Mouse (Mus musculus) intestine, embryonic 16.5 days (tissue): Measurements from ENCODE around the gene Snrnp70. TPM values are rescaled to one million over a fixed set of nuclear protein-coding genes. Genes with fewer than 3 reads are reported as not detected.
A peak's percentile ranks its signal among the peaks of the same experiment; 100 is the strongest.

ENCODE experiments used
- ATAC-seq: fragments of 200-750 bp; cut with Nextera tagmentation; 2 replicates; pipeline ENCODE4 v1.8.0; 2017; ENCODE audit warnings: moderate TSS enrichment, moderate library complexity
- H3K27ac ChIP-seq: fragments of 300-500 bp; sonication (generic); 2 replicates; pipeline ENCODE4 v1.5.1; 2014; ENCODE audit warnings: mild to moderate bottlenecking, low read length
- H3K27me3 ChIP-seq: fragments of 300-500 bp; sonication (generic); replicated peaks from 2 replicates; pipeline ENCODE4 v1.6.1; 2014; ENCODE audit warnings: low read length, control low read depth, mixed read lengths; ENCODE audit not compliant: control insufficient read depth, insufficient read depth
- H3K36me3 ChIP-seq: fragments of 300-500 bp; sonication (generic); 2 replicates; pipeline ENCODE4 v1.6.1; 2014; ENCODE audit warnings: low read length, control low read depth; ENCODE audit not compliant: control insufficient read depth, insufficient read depth
- H3K4me1 ChIP-seq: fragments of 300-500 bp; sonication (generic); 2 replicates; pipeline ENCODE4 v1.6.1; 2014; ENCODE audit warnings: low read length, control low read depth, mixed read lengths; ENCODE audit not compliant: control insufficient read depth, insufficient read depth
- H3K4me2 ChIP-seq: fragments of 300-500 bp; sonication (generic); 2 replicates; pipeline ENCODE4 v1.6.1; 2014; ENCODE audit warnings: low read depth, low read length, control low read depth
- H3K4me3 ChIP-seq: fragments of 300-500 bp; sonication (generic); 2 replicates; pipeline ENCODE4 v1.5.1; 2014; ENCODE audit warnings: mild to moderate bottlenecking, low read length
- H3K9ac ChIP-seq: fragments of 300-500 bp; sonication (generic); 2 replicates; pipeline ENCODE4 v1.6.1; 2014; ENCODE audit warnings: low read depth, low read length
- H3K9me3 ChIP-seq: fragments of 300-500 bp; sonication (generic); 2 replicates; pipeline ENCODE4 v1.6.1; 2016; ENCODE audit warnings: low read length, control low read depth; ENCODE audit not compliant: control insufficient read depth
- WGBS: fragments of 180-500 bp; shearing (Covaris S2); extraction: QIAGEN DNeasy Blood & Tissue Kit; methylation state at CpG from one replicate; pipeline ENCODE4 v1.1.7; 2014; 5-methylcytosine and 5-hydroxymethylcytosine counted together
- polyA plus RNA-seq: library from polyadenylated mRNA; unstranded; fragments of >200 nt; fragmentation: Nextera tagmentation; extraction: Ambion mirVana; gene quantifications from 2 replicates; pipeline ENCODE4 v1.2.1, GENCODE M21; 2015

Snrnp70 gene
- polyA plus RNA-seq, 1 experiment from 2014 or later, result 150 TPM

- Histone ChIP-seq H3K9me3 (no peaks in the 10 kb centered on the region), H3K9ac (no peak overlapping the region), H3K27ac (no peak overlapping the region), H3K4me1 (no peaks in the 10 kb centered on the region), H3K27me3 (no peaks in the 10 kb centered on the region), H3K36me3 (peaks cover 27% of the 10 kb centered on the region), H3K4me3 (no peak overlapping the region), H3K4me2 (no peak overlapping the region)
- ATAC-seq, result no peak
- WGBS, result 90% methylated on average over 8 of the region's 8 CpGs
Measured at GRCm38 (mm10) chr7:45426556-45426955, 31.0 kb upstream of the Snrnp70 start.

DNA sequence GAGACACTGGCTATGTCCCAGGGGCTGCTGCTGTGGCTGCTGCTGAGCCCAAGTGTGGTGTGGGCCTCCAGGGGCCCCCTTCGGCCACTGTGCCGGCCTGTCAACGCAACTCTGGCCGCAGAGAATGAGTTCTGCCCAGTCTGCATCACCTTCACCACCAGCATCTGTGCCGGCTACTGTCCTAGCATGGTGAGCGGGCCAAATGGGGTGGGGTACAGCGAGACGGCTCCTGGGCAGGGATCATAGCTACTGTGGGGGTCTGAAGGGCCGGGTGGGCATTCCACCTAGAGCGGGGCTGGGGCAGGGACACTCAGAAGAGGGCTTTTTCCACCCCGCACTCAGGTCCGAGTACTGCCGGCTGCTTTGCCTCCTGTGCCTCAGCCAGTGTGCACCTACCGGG, 25.7 kb upstream of the Snrnp70 start:
- Histone ChIP-seq H3K9me3 (no peaks in the 10 kb centered on the region), H3K4me3 (no peak overlapping the region), H3K27me3 (peaks cover 16% of the 10 kb centered on the region), H3K9ac (no peak overlapping the region), H3K27ac (no peak overlapping the region), H3K36me3 (peaks cover 21% of the 10 kb centered on the region), H3K4me2 (no peak overlapping the region), H3K4me1 (peaks cover 12% of the 10 kb centered on the region)
- WGBS, result 95% methylated on average over 14 of the region's 14 CpGs
- no peak for ATAC-seq

DNA sequence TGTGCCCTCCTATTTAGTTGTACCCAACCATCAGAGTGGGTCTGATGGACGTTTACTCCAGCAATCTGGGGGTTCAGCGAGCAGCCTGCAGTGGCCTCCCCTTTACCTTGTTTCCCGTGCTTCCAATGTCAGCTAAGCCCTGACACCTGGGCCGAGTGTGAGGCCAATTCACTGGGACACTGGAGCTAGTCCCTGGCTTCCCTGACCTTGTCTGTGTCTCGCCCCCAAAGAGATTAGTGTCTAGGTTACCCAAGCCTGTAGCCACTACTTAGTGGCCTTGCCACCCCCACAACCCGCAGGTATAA, 25.0 kb upstream of the Snrnp70 start, which contains the start of gene Lhb:
TSS of gene Lhb (plus strand) at position 206 of the 305 bp plus-strand sequence.
- Histone ChIP-seq H3K4me1 (peaks cover 13% of the 10 kb centered on the region), H3K9me3 (no peaks in the 10 kb centered on the region), H3K27ac (no peak within 1 kb of the TSS), H3K4me2 (no peak within 1 kb of the TSS), H3K4me3 (no peak within 1 kb of the TSS), H3K27me3 (peaks cover 21% of the 10 kb centered on the region), H3K36me3 (peaks cover 21% of the 10 kb centered on the region), H3K9ac (no peak within 1 kb of the TSS)
- ATAC-seq, result no peak
- WGBS, result 55% methylated on average over 6 of the region's 6 CpGs

DNA sequence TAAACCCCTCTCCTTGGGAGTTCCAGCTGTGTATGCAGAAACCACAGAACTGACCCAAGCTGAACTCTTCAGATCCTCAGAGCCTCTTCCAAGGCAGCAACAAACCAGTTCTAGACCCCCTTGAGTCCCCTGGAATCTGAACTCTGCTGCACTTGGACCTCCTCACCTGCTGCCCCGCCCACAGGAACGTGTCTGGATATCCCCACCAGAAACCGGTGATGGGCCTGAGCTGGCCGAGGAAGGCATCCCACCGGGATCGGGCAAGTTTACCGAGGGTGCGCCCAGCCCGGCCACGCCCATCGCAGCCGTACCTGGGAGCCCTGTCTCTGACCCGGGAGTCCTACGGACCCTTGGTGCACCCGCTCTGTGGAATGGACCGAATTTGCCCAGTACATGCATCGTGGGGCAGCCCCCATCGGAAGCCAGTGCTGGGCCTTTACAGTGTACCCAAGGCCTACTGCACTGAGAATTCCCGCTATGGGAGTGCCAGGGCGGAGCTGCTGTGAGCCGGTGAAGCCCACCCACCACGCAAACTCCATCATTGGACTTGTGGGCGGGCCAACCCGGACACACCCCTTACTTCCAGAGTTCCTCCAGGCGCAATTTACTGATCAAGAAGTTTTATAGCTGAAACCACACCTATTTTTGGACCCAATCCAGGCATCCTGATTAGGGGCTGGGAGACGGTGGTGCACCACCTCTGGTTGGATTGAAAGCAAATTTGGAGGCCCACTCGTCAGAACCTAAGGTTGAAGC, 24.5 kb upstream of the Snrnp70 start:
- WGBS, result 12% methylated on average over 27 of the region's 27 CpGs
- ATAC-seq, result peak; percentile 21

GRCm38 (mm10) chr7:45417962-45418492, 22.5 kb upstream of the Snrnp70 start:
- Histone ChIP-seq H3K4me2 (no peak overlapping the region), H3K9ac (peak overlapping the region; percentile 26; the same call in 1 of the 2 replicates), H3K4me3 (no peak overlapping the region), H3K36me3 (0 out of 2 replicates have a peak, but pooled peaks cover 4% of the 10 kb centered on the region), H3K27ac (no peak overlapping the region), H3K4me1 (peaks cover 32% of the 10 kb centered on the region), H3K27me3 (peaks cover 44% of the 10 kb centered on the region), H3K9me3 (no peaks in the 10 kb centered on the region)
- 10% methylated on average over 13 of the region's 13 CpGs for WGBS
- no peak for ATAC-seq

More for the DNA sequence above, 24.5 kb upstream of the Snrnp70 start:
- H3K36me3 ChIP-seq, result peaks cover 20% of the 10 kb centered on the region
- H3K4me3 ChIP-seq, result no peak overlapping the region
- no peak overlapping the region for H3K27ac ChIP-seq
- no peaks in the 10 kb centered on the region for H3K9me3 ChIP-seq
- H3K4me2 ChIP-seq, result no peak overlapping the region
- no peak overlapping the region for H3K9ac ChIP-seq
- H3K4me1 ChIP-seq, result peaks cover 18% of the 10 kb centered on the region
- H3K27me3 ChIP-seq, result peaks cover 26% of the 10 kb centered on the region

GRCm38 (mm10) chr7:45415636-45416035, 20.1 kb upstream of the Snrnp70 start:
- Histone ChIP-seq H3K9ac (peak overlapping the region; percentile 27; the same call in 1 of the 2 replicates), H3K4me3 (peak overlapping the region; percentile 15), H3K36me3 (no peaks in the 10 kb centered on the region), H3K27me3 (peaks cover 59% of the 10 kb centered on the region), H3K27ac (no peak overlapping the region), H3K4me1 (peaks cover 33% of the 10 kb centered on the region), H3K4me2 (peak overlapping the region; percentile 26), H3K9me3 (no peaks in the 10 kb centered on the region)
- no peak for ATAC-seq
- 18% methylated on average over 37 of the region's 37 CpGs for WGBS

DNA sequence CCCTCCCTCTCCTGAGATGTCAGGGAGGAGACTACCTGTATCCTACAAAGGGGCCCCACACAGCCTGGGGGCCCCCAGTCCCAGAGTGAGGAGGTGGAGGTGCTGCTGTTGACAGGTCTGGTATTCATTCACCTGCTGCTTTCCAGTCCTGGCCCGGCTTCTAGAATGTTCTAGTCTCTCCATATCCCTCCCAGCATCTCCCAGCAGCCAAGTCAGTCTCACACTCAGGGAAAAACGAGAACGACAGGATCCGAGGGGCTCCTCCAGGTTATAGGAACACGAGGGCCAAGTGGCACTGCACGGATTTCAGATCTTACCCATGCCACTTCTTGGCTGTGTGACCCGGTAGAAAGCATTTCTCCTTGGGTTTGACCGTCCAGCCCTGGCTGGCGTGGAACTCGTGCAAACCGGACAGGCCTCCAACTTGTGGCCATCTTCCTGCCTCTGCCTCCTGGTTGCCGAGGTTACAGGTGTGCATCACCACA, 19.2 kb upstream of the Snrnp70 start:
- no peak overlapping the region for H3K4me2 ChIP-seq
- peaks cover 26% of the 10 kb centered on the region for H3K4me1 ChIP-seq
- no peaks in the 10 kb centered on the region for H3K9me3 ChIP-seq
- no peak overlapping the region for H3K9ac ChIP-seq
- peaks cover 68% of the 10 kb centered on the region for H3K27me3 ChIP-seq
- H3K36me3 ChIP-seq, result no peaks in the 10 kb centered on the region
- no peak for ATAC-seq
- no peak overlapping the region for H3K4me3 ChIP-seq
- H3K27ac ChIP-seq, result no peak overlapping the region
- WGBS, result 56% methylated on average over 12 of the region's 12 CpGs

DNA sequence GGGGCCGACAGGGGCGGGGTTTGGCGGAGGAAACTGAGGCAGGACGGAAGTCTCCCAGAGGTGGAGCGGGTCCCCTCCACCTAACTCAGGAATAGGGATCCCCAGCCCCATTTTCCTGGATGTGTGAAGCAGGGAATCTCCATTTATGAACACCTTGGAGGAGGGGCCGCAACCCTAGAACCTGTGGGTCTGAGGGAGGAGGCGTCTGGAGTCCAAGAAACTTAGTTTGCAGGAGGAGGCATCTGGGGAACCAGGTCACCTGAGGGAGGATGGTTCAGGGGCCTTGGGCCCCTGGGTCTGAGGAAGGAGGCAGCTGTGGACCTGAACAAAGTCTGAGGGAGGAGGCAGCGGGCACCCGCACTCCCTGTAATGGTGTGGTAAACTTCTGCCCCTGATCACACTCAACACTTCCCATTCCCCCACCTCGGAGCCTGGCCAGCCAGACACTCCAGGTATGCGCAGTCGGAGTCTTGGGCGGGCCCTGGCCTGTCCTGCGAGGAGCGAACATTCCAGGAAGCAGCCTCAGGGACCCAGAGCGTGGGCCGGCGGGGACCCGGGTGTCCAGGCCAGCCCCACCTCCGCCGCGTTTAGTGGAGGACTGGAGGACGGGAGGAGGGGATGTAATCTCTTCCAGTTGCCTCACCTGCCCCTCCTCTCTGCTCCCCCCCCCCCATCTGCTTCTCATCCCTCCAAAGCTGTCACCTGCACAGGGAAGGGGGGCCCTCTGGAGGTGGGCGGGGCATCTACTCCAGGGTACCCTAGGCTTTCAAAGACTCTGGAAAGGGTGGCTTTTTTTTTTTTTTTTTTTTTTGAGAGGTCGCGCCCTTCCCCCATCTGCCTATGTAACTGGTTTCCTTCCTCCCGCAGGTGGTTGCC, 18.6 kb upstream of the Snrnp70 start:
- H3K36me3 ChIP-seq, result no peaks in the 10 kb centered on the region
- H3K9ac ChIP-seq, result peak overlapping the region; percentile 75
- H3K9me3 ChIP-seq, result no peaks in the 10 kb centered on the region
- H3K4me2 ChIP-seq, result peak overlapping the region; percentile 95
- H3K4me3 ChIP-seq, result peak overlapping the region; percentile 65
- WGBS, result 2% methylated on average over 27 of the region's 27 CpGs
- peaks cover 73% of the 10 kb centered on the region for H3K27me3 ChIP-seq
- ATAC-seq, result peak; percentile 47
- H3K4me1 ChIP-seq, result peaks cover 26% of the 10 kb centered on the region
- H3K27ac ChIP-seq, result 0 out of 2 replicates have a peak overlapping the region, but pooled peaks have one; percentile 48
